Mouse (Mus musculus): Measurements from ENCODE around the gene Adamts15.

DNA sequence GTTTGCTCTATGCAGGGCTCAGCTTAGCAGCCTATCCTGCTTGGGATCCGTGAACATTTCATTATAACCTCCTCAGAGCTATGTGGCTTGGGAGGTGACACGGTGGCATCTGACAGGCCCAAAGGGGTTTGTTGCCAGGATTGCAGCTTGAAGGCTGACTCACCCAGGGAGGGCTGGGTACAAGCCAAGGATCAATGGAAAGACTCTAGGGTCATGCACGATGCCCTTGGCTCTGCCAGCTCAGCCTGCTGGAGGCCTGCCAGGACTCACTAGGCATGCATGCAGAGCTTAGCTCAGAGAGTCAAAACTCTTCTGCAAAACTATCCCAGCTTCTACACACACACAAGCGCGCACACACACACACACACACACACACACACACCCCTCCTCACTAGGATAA lies 25.5 kb downstream of the Adamts15 start:
- TF ChIP-seq CTCF (IDR thresholded peaks at IDR 0.05; ENCODE audit: insufficient read depth, low read depth, low read length) (no peak), POLR2A (IDR thresholded peaks at IDR 0.05; ENCODE audit: insufficient read depth, low read depth, low read length) (no peak)

Measured in olfactory bulb, adult 2 months (tissue).